Mouse (Mus musculus): ENCODE measurements around the gene Celf1.

GRCm38 (mm10) chr2:90950582-90951194 lies 10.5 kb downstream of the Celf1 start:
- TF ChIP-seq CTCF (IDR thresholded peaks at IDR 0.05; ENCODE audit: low read depth) = no peak
- TF ChIP-seq EP300 (IDR thresholded peaks at IDR 0.05; ENCODE audit: low read depth) = no peak
